In the genomic region with DNA sequence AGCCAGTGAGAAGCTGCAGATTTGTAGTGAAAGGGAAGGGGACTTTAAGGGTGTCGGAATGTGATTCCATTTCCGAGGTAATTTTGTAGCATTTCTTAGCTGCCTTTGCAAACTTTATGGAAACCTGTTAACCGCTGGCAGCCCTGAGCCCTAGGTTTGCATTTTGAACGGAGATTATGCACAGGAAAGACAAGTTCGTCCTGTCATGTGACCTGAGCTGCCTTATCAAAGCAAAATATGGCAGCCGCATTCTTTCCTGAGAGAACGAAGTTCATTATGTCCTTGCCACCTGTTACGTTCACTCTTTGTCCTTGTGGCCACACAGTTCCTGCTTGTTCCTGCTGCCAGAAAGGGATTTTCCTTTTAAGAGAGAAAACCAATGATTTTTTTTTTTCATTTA, we compare ENCODE assay signal across 8 mouse cellular contexts.
DNase-seq lines count a peak whose midpoint lies in the region; ATAC-seq and TF ChIP-seq lines count a peak whose summit lies in the region.

No protein-coding gene starts in this region.

- peak overlapping the region; percentile 76 for H3K9ac ChIP-seq in forebrain, embryonic 11.5 days (ENCODE audit: low read length)

- TF ChIP-seq POLR2A in testis, adult 2 months (IDR thresholded peaks at IDR 0.05; ENCODE audit: control insufficient read depth, low read depth, low read length) = no peak

- no peaks in the 10 kb centered on the region for H3K27me3 ChIP-seq in forebrain, embryonic 11.5 days (ENCODE audit: control insufficient read depth, insufficient read depth, low read length)
- H3K27me3 ChIP-seq in limb, embryonic 10.5 days (ENCODE audit: low read depth, poor library complexity, severe bottlenecking) = no peaks in the 10 kb centered on the region
- H3K27me3 ChIP-seq in testis, adult 2 months (ENCODE audit: control insufficient read depth, insufficient read depth, low read length) = no peaks in the 10 kb centered on the region

- peak overlapping the region; percentile 71 for H3K4me3 ChIP-seq in gastrocnemius, adult 2 months
- H3K4me3 ChIP-seq in forebrain, embryonic 11.5 days (ENCODE audit: low read depth, low read length) = peak overlapping the region; percentile 40
- peak overlapping the region; percentile 62 for H3K4me3 ChIP-seq in limb, embryonic 10.5 days
- peak overlapping the region; percentile 42; the same call in 1 of the 2 replicates for H3K4me3 ChIP-seq in testis, adult 2 months (ENCODE audit: control insufficient read depth, low read depth, low read length)

- peak; percentile 65 for ATAC-seq in forebrain, embryonic 11.5 days (replicated peaks; ENCODE audit: low FRiP score)
- ATAC-seq in hematopoietic stem cell, adult 5-6 weeks (replicated peaks in 1 of 2; ENCODE audit: insufficient read depth in 1 of 2, low FRiP score in 2 of 2, low TSS enrichment in 1 of 2, low read depth in 1 of 2, poor library complexity in 2 of 2, severe bottlenecking in 2 of 2) = peak; percentile 58 to 59

- peak; percentile 41 for DNase-seq in gastrocnemius, adult 2 months
- no peak for DNase-seq in gastrocnemius, adult 8-10 months (ENCODE audit: low spot score in 2 of 2)
- DNase-seq in forebrain, embryonic 11.5 days (ENCODE audit: low spot score) = peak; percentile 58
- peak; percentile 45 for DNase-seq in limb, embryonic 10.5 days (ENCODE audit: low spot score)
- peak; percentile 73 for DNase-seq in mesoderm, embryonic 11.5 days (ENCODE audit: low read depth, low spot score)
- no peak for DNase-seq in right cerebral cortex, postnatal 14 days

- H3K36me3 ChIP-seq in forebrain, embryonic 11.5 days (ENCODE audit: control insufficient read depth, insufficient read depth, low read length) = peaks cover 5% of the 10 kb centered on the region
- H3K36me3 ChIP-seq in limb, embryonic 10.5 days = peaks cover 24% of the 10 kb centered on the region
- H3K36me3 ChIP-seq in testis, adult 2 months (ENCODE audit: control insufficient read depth, insufficient read depth, low read length) = no peaks in the 10 kb centered on the region

- intact Hi-C loops in gastrocnemius, adult 2 months (cut with DNase I) = loop anchor here (5.0 to 10.0 kb wide), 2 partner anchors 71 to 316 kb away; a partner anchor contains a TSS

- H3K4me1 ChIP-seq in forebrain, embryonic 11.5 days (replicated peaks; ENCODE audit: control insufficient read depth, insufficient read depth, low read length) = peaks cover 2% of the 10 kb centered on the region
- H3K4me1 ChIP-seq in limb, embryonic 10.5 days = peaks cover 29% of the 10 kb centered on the region
- H3K4me1 ChIP-seq in testis, adult 2 months (ENCODE audit: control insufficient read depth, insufficient read depth, low read length) = no peaks in the 10 kb centered on the region

- no peak for TF ChIP-seq CTCF in gastrocnemius, adult 2 months (IDR thresholded peaks at IDR 0.05)
- no peak for TF ChIP-seq CTCF in testis, adult 2 months (IDR thresholded peaks at IDR 0.05; ENCODE audit: control insufficient read depth, insufficient read depth, insufficient replicate concordance, low read depth, low read length)

- peak overlapping the region; percentile 88 for H3K27ac ChIP-seq in gastrocnemius, adult 2 months
- H3K27ac ChIP-seq in forebrain, embryonic 11.5 days (ENCODE audit: low read depth, low read length) = peak overlapping the region; percentile 87
- peak overlapping the region; percentile 94 for H3K27ac ChIP-seq in limb, embryonic 10.5 days
- H3K27ac ChIP-seq in testis, adult 2 months (ENCODE audit: control insufficient read depth, insufficient read depth, low read depth, low read length) = peak overlapping the region; percentile 82

- WGBS in forebrain, embryonic 11.5 days = 8% methylated on average over 8 of the region's 8 CpGs
- WGBS in limb, embryonic 10.5 days = 42% methylated on average over 8 of the region's 8 CpGs

- H3K4me2 ChIP-seq in forebrain, embryonic 11.5 days (ENCODE audit: low read depth, low read length, severe bottlenecking) = peak overlapping the region; percentile 46

- H3K9me3 ChIP-seq in forebrain, embryonic 11.5 days (ENCODE audit: control insufficient read depth, low read length) = no peaks in the 10 kb centered on the region
- H3K9me3 ChIP-seq in limb, embryonic 10.5 days (replicated peaks) = no peaks in the 10 kb centered on the region

Comparison
In these comparisons a context has a peak if more than half of its experiments do, and no peak if none do; other contexts are left out.
1. DNase-seq: peak in gastrocnemius, adult 2 months (single experiment), forebrain, embryonic 11.5 days (single experiment), limb, embryonic 10.5 days (single experiment) and mesoderm, embryonic 11.5 days (single experiment); none in gastrocnemius, adult 8-10 months (0 of 2) and right cerebral cortex, postnatal 14 days (single experiment).
2. Peak in every context shown above with its lines, with median percentiles within 50 percentile points of each other: H3K27ac ChIP-seq and H3K4me3 ChIP-seq.